Mouse (Mus musculus): ENCODE results near the gene Armcx3. TPM values are rescaled to one million over a fixed set of nuclear protein-coding genes. Genes with fewer than 3 reads are reported as not detected.

Armcx3 gene
- polyA plus RNA-seq, 1 experiment from 2014 or later, result 58.7 TPM

DNA sequence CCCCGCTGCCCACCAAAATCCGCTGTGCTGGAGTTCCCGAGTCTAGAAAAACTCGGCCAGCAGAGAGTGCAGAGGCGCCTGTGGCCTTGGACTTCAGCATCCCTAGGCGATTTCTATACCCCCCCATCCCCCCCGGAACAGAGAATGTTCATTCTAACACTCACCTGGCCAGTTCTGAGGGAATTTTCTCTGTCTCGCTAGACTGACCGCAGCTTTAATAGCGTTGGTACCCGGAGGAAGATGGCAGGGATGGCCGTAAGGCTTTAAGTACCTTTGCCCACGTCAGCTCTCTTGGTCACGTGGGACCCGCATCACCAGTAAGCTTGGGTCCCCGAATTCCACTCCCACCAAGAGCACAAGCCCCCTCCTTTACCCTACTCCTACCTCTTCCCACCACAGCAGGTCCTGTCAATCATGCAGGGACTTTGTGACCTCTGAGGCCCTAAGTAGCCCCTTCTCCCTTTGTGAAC is 52.4 kb downstream of the Armcx3 start, which contains the start of gene Armcx2:
TSS of gene Armcx2 (minus strand) at position 467 of the 470 bp plus-strand sequence.
- H3K27me3 ChIP-seq (ENCODE audit: control insufficient read depth, insufficient read depth, low read length), result peaks cover 8% of the 10 kb centered on the region
- H3K4me3 ChIP-seq (ENCODE audit: low read depth, low read length), result peak within 1 kb of the TSS; percentile 40
- no peaks in the 10 kb centered on the region for H3K4me1 ChIP-seq (ENCODE audit: control insufficient read depth, insufficient read depth, low read length)
- H3K4me2 ChIP-seq, result peak within 1 kb of the TSS; percentile 52
- peaks cover 3% of the 10 kb centered on the region; the same call in 1 of the 2 replicates for H3K36me3 ChIP-seq (ENCODE audit: control insufficient read depth, insufficient read depth, low read length)
- peak within 1 kb of the TSS; percentile 2; the same call in 1 of the 2 replicates for H3K27ac ChIP-seq (ENCODE audit: low read depth, low read length)
- no peaks in the 10 kb centered on the region for H3K9me3 ChIP-seq (ENCODE audit: control insufficient read depth, low read length)
- DNase-seq (ENCODE audit: low spot score, missing footprints) (peak; percentile 88), ATAC-seq (ENCODE audit: low FRiP score) (peak; percentile 95)
- 10% methylated on average over 15 of the region's 16 CpGs for WGBS
- peak within 1 kb of the TSS; percentile 69 for H3K9ac ChIP-seq (ENCODE audit: low read length)

Small RNAs within 50 kb of the gene (microRNA-seq; reads per million reads assigned to microRNA genes)
- not detected for gene Mir7093

Other genes starting within 250 kb of the Armcx3 start
- gene Timm8a1, start 214.7 kb upstream of the Armcx3 start, polyA plus RNA-seq (2014; fragmentation: Nextera tagmentation; extraction: Ambion mirVana), result 71.6 and 79.4 TPM in 2 replicates
- gene Btk, start 173.0 kb upstream of the Armcx3 start, polyA plus RNA-seq (2014; fragmentation: Nextera tagmentation; extraction: Ambion mirVana), result 0.92 and 2.1 TPM in 2 replicates
- 292 and 298 TPM in 2 replicates for gene Rpl36a, start 170.9 kb upstream of the Armcx3 start, polyA plus RNA-seq (2014; fragmentation: Nextera tagmentation; extraction: Ambion mirVana)
- gene Gla, start 155.5 kb upstream of the Armcx3 start, polyA plus RNA-seq (2014; fragmentation: Nextera tagmentation; extraction: Ambion mirVana), result 3.5 and 4.7 TPM in 2 replicates
- 179 and 184 TPM in 2 replicates for gene Hnrnph2, start 155.4 kb upstream of the Armcx3 start, polyA plus RNA-seq (2014; fragmentation: Nextera tagmentation; extraction: Ambion mirVana)
- 6.9 and 7.6 TPM in 2 replicates for gene Armcx4, start 70.1 kb upstream of the Armcx3 start, polyA plus RNA-seq (2014; fragmentation: Nextera tagmentation; extraction: Ambion mirVana)
- 48.2 and 50.0 TPM in 2 replicates for gene Armcx1, start 38.6 kb upstream of the Armcx3 start, polyA plus RNA-seq (2014; fragmentation: Nextera tagmentation; extraction: Ambion mirVana)
- 14.4 and 15.4 TPM in 2 replicates for gene Armcx6, start 5.2 kb upstream of the Armcx3 start, polyA plus RNA-seq (2014; fragmentation: Nextera tagmentation; extraction: Ambion mirVana)
- 84.1 and 87.8 TPM in 2 replicates for gene Armcx2, start 52.6 kb downstream of the Armcx3 start, polyA plus RNA-seq (2014; fragmentation: Nextera tagmentation; extraction: Ambion mirVana)
- gene Nxf2, start 208.2 kb downstream of the Armcx3 start, polyA plus RNA-seq (2014; fragmentation: Nextera tagmentation; extraction: Ambion mirVana), result 0.45 and 0.80 TPM in 2 replicates